Mouse (Mus musculus): ENCODE results near the gene Eif2b1. TPM values are rescaled to one million over a fixed set of nuclear protein-coding genes. Genes with fewer than 3 reads are reported as not detected.

The Eif2b1 gene
- total RNA-seq, 2 experiments from 2014 or later: 15.2 to 21.0 TPM

GRCm38 (mm10) chr5:124521588-124521987, 57.3 kb downstream of the Eif2b1 start:
- no peak for ATAC-seq (replicated peaks; ENCODE audit: low FRiP score, poor library complexity, severe bottlenecking)

Other genes starting within 250 kb of the Eif2b1 start
- gene Cdk2ap1, start 216.0 kb downstream of the Eif2b1 start, total RNA-seq (2015; ENCODE audit: low replicate concordance): 80.5 and 89.0 TPM in 2 replicates
- gene Cdk2ap1, start 216.0 kb downstream of the Eif2b1 start, total RNA-seq (2017; ENCODE audit: low replicate concordance): 70.8 and 92.4 TPM in 2 replicates
- gene Sbno1, start 153.1 kb downstream of the Eif2b1 start, total RNA-seq (2015; ENCODE audit: low replicate concordance): 43.6 and 59.9 TPM in 2 replicates
- 84.5 and 106 TPM in 2 replicates for gene Sbno1, start 153.1 kb downstream of the Eif2b1 start, total RNA-seq (2017; ENCODE audit: low replicate concordance)
- 307 and 377 TPM in 2 replicates for gene Kmt5a, start 139.2 kb downstream of the Eif2b1 start, total RNA-seq (2015; ENCODE audit: low replicate concordance)
- gene Kmt5a, start 139.2 kb downstream of the Eif2b1 start, total RNA-seq (2017; ENCODE audit: low replicate concordance): 344 and 488 TPM in 2 replicates
- 7.1 and 7.9 TPM in 2 replicates for gene Rilpl2, start 100.8 kb downstream of the Eif2b1 start, total RNA-seq (2015; ENCODE audit: low replicate concordance)
- 5.3 and 7.0 TPM in 2 replicates for gene Rilpl2, start 100.8 kb downstream of the Eif2b1 start, total RNA-seq (2017; ENCODE audit: low replicate concordance)
- gene Snrnp35, start 96.0 kb downstream of the Eif2b1 start, total RNA-seq (2015; ENCODE audit: low replicate concordance): 1.7 and 7.9 TPM in 2 replicates
- gene Snrnp35, start 96.0 kb downstream of the Eif2b1 start, total RNA-seq (2017; ENCODE audit: low replicate concordance): 9.0 TPM in 1 of 2 replicates, not detected in the other
- gene Rilpl1, start 47.7 kb downstream of the Eif2b1 start, total RNA-seq (2015; ENCODE audit: low replicate concordance): not detected in 2 replicates
- not detected in 2 replicates for gene Rilpl1, start 47.7 kb downstream of the Eif2b1 start, total RNA-seq (2017; ENCODE audit: low replicate concordance)
- gene Tmed2, start 38.4 kb downstream of the Eif2b1 start, total RNA-seq (2015; ENCODE audit: low replicate concordance): 454 and 638 TPM in 2 replicates
- 524 and 584 TPM in 2 replicates for gene Tmed2, start 38.4 kb downstream of the Eif2b1 start, total RNA-seq (2017; ENCODE audit: low replicate concordance)
- gene Ddx55, start 26.3 kb downstream of the Eif2b1 start, total RNA-seq (2015; ENCODE audit: low replicate concordance): 5.8 and 9.6 TPM in 2 replicates
- gene Ddx55, start 26.3 kb downstream of the Eif2b1 start, total RNA-seq (2017; ENCODE audit: low replicate concordance): 5.0 and 10.5 TPM in 2 replicates
- 6.1 and 20.5 TPM in 2 replicates for gene Gtf2h3, start within 50 bp of the Eif2b1 start, total RNA-seq (2015; ENCODE audit: low replicate concordance)
- 4.7 and 16.6 TPM in 2 replicates for gene Gtf2h3, start within 50 bp of the Eif2b1 start, total RNA-seq (2017; ENCODE audit: low replicate concordance)
- gene Atp6v0a2, start 49.4 kb upstream of the Eif2b1 start, total RNA-seq (2015; ENCODE audit: low replicate concordance): 3.8 and 7.2 TPM in 2 replicates
- gene Atp6v0a2, start 49.4 kb upstream of the Eif2b1 start, total RNA-seq (2017; ENCODE audit: low replicate concordance): 7.6 and 8.5 TPM in 2 replicates
- gene Dnah10, start 146.0 kb upstream of the Eif2b1 start, total RNA-seq (2015; ENCODE audit: low replicate concordance): under 0.01 TPM in 1 of 2 replicates, not detected in the other
- not detected in 2 replicates for gene Dnah10, start 146.0 kb upstream of the Eif2b1 start, total RNA-seq (2017; ENCODE audit: low replicate concordance)